Comparison of ENCODE assay signal across 28 mouse cellular contexts in the genomic region with DNA sequence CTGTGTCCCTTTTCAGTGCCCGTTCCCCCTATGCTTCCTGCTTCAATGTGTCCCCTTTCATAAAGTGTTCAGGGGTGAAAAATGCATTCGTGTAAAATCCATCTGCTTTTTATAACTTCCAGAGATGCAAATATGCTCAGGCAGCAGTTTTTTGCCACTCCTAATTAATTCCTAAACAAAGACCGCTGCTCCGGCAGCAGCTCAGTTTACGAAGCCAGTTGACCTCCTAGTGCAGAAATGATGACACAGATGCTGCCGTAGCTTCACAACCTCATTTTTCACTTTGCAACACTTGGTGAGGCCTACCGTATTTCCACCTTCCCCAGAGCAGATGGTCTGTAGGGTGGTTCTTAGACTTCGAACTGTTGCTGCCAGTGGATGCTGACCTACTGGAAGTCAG.
DNase-seq lines count a peak whose midpoint lies in the region; ATAC-seq and TF ChIP-seq lines count a peak whose summit lies in the region.
"Had no signal": no experiment of that assay in that cellular context is flagged by ENCODE, and none has a peak within 500 bp of the region (broad histone marks: within the 10 kb centered on the region; RNA-seq: fewer than 3 reads in every experiment).

No protein-coding gene starts in this region.

- no peak overlapping the region for H3K4me3 ChIP-seq in hindbrain, embryonic 14.5 days (replicated peaks; ENCODE audit: low read length)
- no peak overlapping the region for H3K4me3 ChIP-seq in hindbrain, embryonic 11.5 days (ENCODE audit: low read depth, low read length)
- H3K4me3 ChIP-seq in embryonic facial prominence, embryonic 14.5 days (ENCODE audit: low read depth, low read length) = no peak overlapping the region
- H3K4me3 ChIP-seq: embryonic facial prominence, embryonic 13.5 days; heart, adult 2 months; heart, embryonic 15.5 days; intestine, embryonic 15.5 days; limb, embryonic 13.5 days; liver, embryonic 12.5 days; midbrain, embryonic 13.5 days had no signal

- H3K27ac ChIP-seq in hindbrain, embryonic 14.5 days = peak overlapping the region; percentile 64; the same call in 1 of the 2 replicates
- no peak overlapping the region for H3K27ac ChIP-seq in hindbrain, embryonic 11.5 days (ENCODE audit: low read depth, low read length)
- no peak overlapping the region for H3K27ac ChIP-seq in embryonic facial prominence, embryonic 14.5 days (replicated peaks; ENCODE audit: low read depth, low read length)
- H3K27ac ChIP-seq: embryonic facial prominence, embryonic 13.5 days; heart, adult 2 months; heart, embryonic 15.5 days; intestine, embryonic 15.5 days; limb, embryonic 13.5 days; liver, embryonic 12.5 days; midbrain, embryonic 13.5 days had no signal

- no peaks in the 10 kb centered on the region for H3K9me3 ChIP-seq in hindbrain, embryonic 14.5 days (ENCODE audit: control insufficient read depth, low read length)
- no peaks in the 10 kb centered on the region for H3K9me3 ChIP-seq in hindbrain, embryonic 11.5 days (ENCODE audit: control insufficient read depth, low read length)
- no peaks in the 10 kb centered on the region for H3K9me3 ChIP-seq in embryonic facial prominence, embryonic 14.5 days (ENCODE audit: control insufficient read depth, low read length)
- H3K9me3 ChIP-seq: embryonic facial prominence, embryonic 13.5 days; heart, embryonic 15.5 days; intestine, embryonic 15.5 days; limb, embryonic 13.5 days; liver, embryonic 12.5 days; midbrain, embryonic 13.5 days had no signal

- WGBS in hindbrain, embryonic 14.5 days = 45% methylated on average over 8 of the region's 8 CpGs
- whole genome bisulfite sequencing in hindbrain, embryonic 11.5 days = 64% methylated on average over 8 of the region's 8 CpGs
- WGBS in embryonic facial prominence, embryonic 14.5 days = 38% methylated on average over 8 of the region's 8 CpGs

- no peaks in the 10 kb centered on the region for H3K4me1 ChIP-seq in hindbrain, embryonic 14.5 days (replicated peaks; ENCODE audit: control insufficient read depth, insufficient read depth, low read length)
- no peaks in the 10 kb centered on the region for H3K4me1 ChIP-seq in hindbrain, embryonic 11.5 days (replicated peaks; ENCODE audit: control insufficient read depth, insufficient read depth, low read length)
- H3K4me1 ChIP-seq in embryonic facial prominence, embryonic 14.5 days (ENCODE audit: control insufficient read depth, insufficient read depth, low read length) = no peaks in the 10 kb centered on the region
- H3K4me1 ChIP-seq: heart, embryonic 15.5 days; intestine, embryonic 15.5 days; liver, embryonic 12.5 days had no signal

- no peak for DNase-seq in hindbrain, embryonic 14.5 days (ENCODE audit: low spot score)
- no peak for DNase-seq in hindbrain, embryonic 11.5 days (ENCODE audit: low spot score)
- DNase-seq in brain, embryonic 14.5 days (ENCODE audit: low read depth) = peak; percentile 30
- DNase-seq in embryonic facial prominence, embryonic 14.5 days (ENCODE audit: low spot score) = peak; percentile 29
- peak; percentile 67 for DNase-seq in retina, embryonic 14.5 days (ENCODE audit: low spot score)
- DNase-seq in adrenal gland, adult (ENCODE audit: inconsistent age in 2 of 2, low spot score in 1 of 2) = no peak
- no peak for DNase-seq in right cerebral cortex, postnatal 10 days (ENCODE audit: low spot score in 2 of 2)
- DNase-seq: adrenal gland, adult 8-10 months; B cell, adult 2 months; cerebellum, adult 8-10 months; cerebellum, postnatal 36 days; gastrocnemius, postnatal 36 days; heart, adult 2 months; heart, postnatal 36 days; kidney, adult 9 months; kidney, postnatal 14 days; lung, adult 18-20 months; lung, postnatal 14 days; thymus, postnatal 14 days had no signal

- no peak for ATAC-seq in hindbrain, embryonic 14.5 days (ENCODE audit: low FRiP score)
- ATAC-seq in hindbrain, embryonic 11.5 days (ENCODE audit: low FRiP score) = no peak
- ATAC-seq in embryonic facial prominence, embryonic 14.5 days (ENCODE audit: low read depth) = no peak
- ATAC-seq: forebrain, embryonic 16.5 days; intestine, embryonic 15.5 days; liver, embryonic 12.5 days; midbrain, embryonic 13.5 days had no signal

- no peak overlapping the region for H3K9ac ChIP-seq in hindbrain, embryonic 14.5 days
- H3K9ac ChIP-seq in hindbrain, embryonic 11.5 days (ENCODE audit: low read depth, low read length) = no peak overlapping the region
- no peak overlapping the region for H3K9ac ChIP-seq in embryonic facial prominence, embryonic 14.5 days (ENCODE audit: low read depth, low read length)
- H3K9ac ChIP-seq: embryonic facial prominence, embryonic 13.5 days; heart, embryonic 15.5 days; intestine, embryonic 15.5 days; limb, embryonic 13.5 days; liver, embryonic 12.5 days; midbrain, embryonic 13.5 days had no signal

- no peak for TF ChIP-seq POLR2A in brain, embryonic 14.5 days (IDR thresholded peaks at IDR 0.05; ENCODE audit: borderline replicate concordance, extremely low read depth, insufficient read depth, insufficient read length, poor library complexity, severe bottlenecking)

- no peaks in the 10 kb centered on the region for H3K27me3 ChIP-seq in hindbrain, embryonic 14.5 days (ENCODE audit: control insufficient read depth, insufficient read depth, low read length)
- H3K27me3 ChIP-seq in hindbrain, embryonic 11.5 days (ENCODE audit: control insufficient read depth, insufficient read depth, low read length) = no peaks in the 10 kb centered on the region
- H3K27me3 ChIP-seq in embryonic facial prominence, embryonic 14.5 days (replicated peaks; ENCODE audit: control insufficient read depth, insufficient read depth, low read length) = no peaks in the 10 kb centered on the region
- H3K27me3 ChIP-seq: CH12.LX; embryonic facial prominence, embryonic 13.5 days; heart, embryonic 15.5 days; intestine, embryonic 15.5 days; limb, embryonic 13.5 days; liver, embryonic 12.5 days; midbrain, embryonic 13.5 days had no signal

- no peaks in the 10 kb centered on the region for H3K36me3 ChIP-seq in hindbrain, embryonic 14.5 days (replicated peaks; ENCODE audit: control insufficient read depth, insufficient read depth)
- H3K36me3 ChIP-seq in hindbrain, embryonic 11.5 days (ENCODE audit: control insufficient read depth, insufficient read depth, low read length) = no peaks in the 10 kb centered on the region
- H3K36me3 ChIP-seq in embryonic facial prominence, embryonic 14.5 days (ENCODE audit: control insufficient read depth, insufficient read depth, low read length) = no peaks in the 10 kb centered on the region
- H3K36me3 ChIP-seq: embryonic facial prominence, embryonic 13.5 days; G1E; heart, embryonic 15.5 days; intestine, embryonic 15.5 days; limb, embryonic 13.5 days; liver, embryonic 12.5 days; midbrain, embryonic 13.5 days had no signal

- H3K4me2 ChIP-seq in hindbrain, embryonic 14.5 days (replicated peaks) = no peak overlapping the region
- no peak overlapping the region for H3K4me2 ChIP-seq in hindbrain, embryonic 11.5 days (replicated peaks; ENCODE audit: low read depth, low read length)
- no peak overlapping the region for H3K4me2 ChIP-seq in embryonic facial prominence, embryonic 14.5 days (ENCODE audit: low read depth, low read length)
- H3K4me2 ChIP-seq: embryonic facial prominence, embryonic 13.5 days; heart, embryonic 15.5 days; intestine, embryonic 15.5 days; limb, embryonic 13.5 days; liver, embryonic 12.5 days; midbrain, embryonic 13.5 days had no signal

- TF ChIP-seq CTCF in brain, embryonic 14.5 days (IDR thresholded peaks at IDR 0.05; ENCODE audit: borderline replicate concordance, extremely low read depth, insufficient read depth, insufficient read length) = no peak

Comparison
In these comparisons a context has a peak if more than half of its experiments do, and no peak if none do; other contexts are left out.
1. DNase-seq: peak in brain, embryonic 14.5 days (single experiment), embryonic facial prominence, embryonic 14.5 days (single experiment) and retina, embryonic 14.5 days (single experiment); none in hindbrain, embryonic 14.5 days (single experiment), hindbrain, embryonic 11.5 days (single experiment), adrenal gland, adult (0 of 2) and right cerebral cortex, postnatal 10 days (0 of 2).